Mouse (Mus musculus) liver, embryonic 11.5 days (tissue): ENCODE results near the gene Map2k3. TPM values are rescaled to one million over a fixed set of nuclear protein-coding genes. Genes with fewer than 3 reads are reported as not detected.
A peak's percentile ranks its signal among the peaks of the same experiment; 100 is the strongest.

Experiments used
- ATAC-seq: fragments of 200-750 bp; cut with Nextera tagmentation; replicated peaks from 2 replicates; pipeline ENCODE4 v1.8.0; 2017; ENCODE audit warnings: moderate number of reproducible peaks, mild to moderate bottlenecking, moderate TSS enrichment, moderate library complexity; ENCODE audit not compliant: low FRiP score
- DNase-seq: peaks from one replicate; pipeline ENCODE4 v3.0.0-alpha.2; 2017; ENCODE audit warnings: low spot score
- H3K27ac ChIP-seq: fragments of 300-500 bp; sonication (generic); 2 replicates; pipeline ENCODE4 v1.5.1; 2014; ENCODE audit warnings: mild to moderate bottlenecking, low read depth, low read length, control low read depth
- H3K27me3 ChIP-seq: fragments of 300-500 bp; sonication (generic); replicated peaks from 2 replicates; pipeline ENCODE4 v1.6.1; 2014; ENCODE audit warnings: low read length, mixed read lengths; ENCODE audit not compliant: control insufficient read depth, insufficient read depth
- H3K36me3 ChIP-seq: fragments of 300-500 bp; sonication (generic); 2 replicates; pipeline ENCODE4 v1.6.1; 2014; ENCODE audit warnings: mild to moderate bottlenecking, low read length, moderate library complexity, mixed read lengths; ENCODE audit not compliant: control insufficient read depth, insufficient read depth
- H3K4me1 ChIP-seq: fragments of 300-500 bp; sonication (generic); replicated peaks from 2 replicates; pipeline ENCODE4 v1.6.1; 2014; ENCODE audit warnings: low read length, mixed read lengths; ENCODE audit not compliant: control insufficient read depth, insufficient read depth
- H3K4me2 ChIP-seq: fragments of 300-500 bp; sonication (generic); 2 replicates; pipeline ENCODE4 v1.6.1; 2014; ENCODE audit warnings: mild to moderate bottlenecking, control low read depth, moderate library complexity
- H3K4me3 ChIP-seq: fragments of 300-500 bp; sonication (generic); 2 replicates; pipeline ENCODE4 v1.5.1; 2014; ENCODE audit warnings: low read depth, low read length, control low read depth
- H3K9ac ChIP-seq: fragments of 300-500 bp; sonication (generic); 2 replicates; pipeline ENCODE4 v1.6.1; 2014; ENCODE audit warnings: low read depth, low read length, control low read depth
- H3K9me3 ChIP-seq: fragments of 300-500 bp; sonication (generic); 2 replicates; pipeline ENCODE4 v1.6.1; 2016; ENCODE audit warnings: low read length, inconsistent platforms, mixed read lengths; ENCODE audit not compliant: control insufficient read depth
- WGBS: fragments of 180-500 bp; shearing (Covaris S2); extraction: QIAGEN DNeasy Blood & Tissue Kit; methylation state at CpG from one replicate; pipeline ENCODE4 v1.1.7; 2014; 5-methylcytosine and 5-hydroxymethylcytosine counted together
- polyA plus RNA-seq: library from polyadenylated mRNA; unstranded; fragments of >200 nt; fragmentation: Nextera tagmentation; extraction: Ambion mirVana; gene quantifications from 2 replicates; pipeline ENCODE4 v1.2.1, GENCODE M21; 2014

Map2k3 gene
- polyA plus RNA-seq, 1 experiment from 2014 or later, result 136 TPM

DNA sequence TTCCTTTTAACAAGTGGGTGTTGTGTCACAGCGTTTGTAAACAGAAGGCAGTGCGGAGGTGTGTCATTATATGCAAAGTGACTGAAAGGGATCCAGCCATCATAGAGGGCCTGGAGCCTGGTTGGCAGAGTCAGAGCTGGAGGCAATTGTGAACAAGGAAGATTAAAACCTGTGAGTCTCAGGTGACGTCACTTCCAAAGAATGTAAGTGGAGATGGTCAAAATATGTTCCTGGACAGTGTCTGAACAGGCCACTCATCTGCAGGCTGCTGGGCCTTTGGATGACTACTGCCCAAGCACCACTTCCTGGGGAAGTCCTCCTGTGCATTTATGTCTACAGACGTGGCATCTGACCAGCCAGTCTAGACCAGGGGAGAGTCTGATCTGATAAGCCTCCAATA, 16.6 kb upstream of the Map2k3 start:
- H3K9me3 ChIP-seq, result no peaks in the 10 kb centered on the region
- H3K4me2 ChIP-seq, result no peak overlapping the region
- H3K4me3 ChIP-seq, result no peak overlapping the region
- ATAC-seq, result no peak
- no peak for DNase-seq
- H3K4me1 ChIP-seq, result peaks cover 13% of the 10 kb centered on the region
- H3K27me3 ChIP-seq, result no peaks in the 10 kb centered on the region
- WGBS, result 64% methylated on average over 4 of the region's 4 CpGs
- H3K27ac ChIP-seq, result no peak overlapping the region
- no peaks in the 10 kb centered on the region for H3K36me3 ChIP-seq
- H3K9ac ChIP-seq, result no peak overlapping the region

DNA sequence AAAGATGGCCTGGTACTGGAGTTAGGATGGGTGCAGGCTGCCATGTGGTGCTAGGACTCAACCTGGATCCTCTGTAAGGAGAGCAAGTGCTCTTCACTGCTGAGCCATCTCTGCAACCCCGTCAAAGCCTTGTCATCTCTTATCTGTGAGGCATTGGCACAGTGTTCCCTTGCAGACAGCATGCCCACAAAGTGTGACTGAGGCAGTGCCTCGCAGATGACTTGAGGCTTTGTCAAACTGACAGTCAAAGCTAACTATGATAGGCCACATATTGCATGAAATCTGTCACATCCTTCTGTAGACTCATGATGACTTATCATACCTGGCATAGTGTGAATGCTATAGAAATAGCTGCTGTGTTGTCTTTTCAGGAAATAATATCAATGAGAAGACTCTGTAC, 11.8 kb upstream of the Map2k3 start:
- Histone ChIP-seq H3K27ac (no peak overlapping the region), H3K9ac (no peak overlapping the region), H3K4me2 (no peak overlapping the region), H3K4me1 (peaks cover 22% of the 10 kb centered on the region), H3K27me3 (no peaks in the 10 kb centered on the region), H3K36me3 (peaks cover 3% of the 10 kb centered on the region; the same call in 1 of the 2 replicates), H3K9me3 (no peaks in the 10 kb centered on the region), H3K4me3 (no peak overlapping the region)
- WGBS, result 59% methylated on average over 2 of the region's 2 CpGs
- ATAC-seq (no peak), DNase-seq (no peak)

DNA sequence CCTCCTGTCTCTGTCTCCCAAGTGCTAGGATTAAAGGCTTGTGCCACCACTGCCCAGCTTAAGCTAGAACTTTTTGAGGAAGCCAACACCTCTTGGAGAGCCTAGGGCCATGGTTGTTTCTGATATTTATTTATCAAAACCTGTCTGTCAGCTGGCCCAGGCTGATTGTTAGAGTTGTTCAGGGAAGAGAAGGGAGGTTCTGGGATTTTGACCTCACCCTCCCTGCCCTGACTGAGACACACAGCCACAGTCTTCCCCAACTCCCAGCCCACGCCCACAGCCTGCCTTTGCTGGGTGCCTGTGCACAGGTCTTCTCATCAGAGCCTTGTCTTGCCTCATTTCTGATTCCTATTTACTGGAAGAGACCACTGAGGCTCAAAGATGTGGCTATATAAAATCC, 9.6 kb upstream of the Map2k3 start:
- Histone ChIP-seq H3K4me1 (peaks cover 34% of the 10 kb centered on the region), H3K36me3 (peaks cover 3% of the 10 kb centered on the region; the same call in 1 of the 2 replicates), H3K4me2 (0 out of 2 replicates have a peak overlapping the region, but pooled peaks have one; percentile 1), H3K27ac (no peak overlapping the region), H3K9me3 (no peaks in the 10 kb centered on the region), H3K9ac (no peak overlapping the region; the same call in 1 of the 2 replicates), H3K27me3 (no peaks in the 10 kb centered on the region), H3K4me3 (no peak overlapping the region)
- 60% methylated on average over 1 of the region's 1 CpGs for WGBS
- ATAC-seq, result peak; percentile 61
- no peak for DNase-seq

DNA sequence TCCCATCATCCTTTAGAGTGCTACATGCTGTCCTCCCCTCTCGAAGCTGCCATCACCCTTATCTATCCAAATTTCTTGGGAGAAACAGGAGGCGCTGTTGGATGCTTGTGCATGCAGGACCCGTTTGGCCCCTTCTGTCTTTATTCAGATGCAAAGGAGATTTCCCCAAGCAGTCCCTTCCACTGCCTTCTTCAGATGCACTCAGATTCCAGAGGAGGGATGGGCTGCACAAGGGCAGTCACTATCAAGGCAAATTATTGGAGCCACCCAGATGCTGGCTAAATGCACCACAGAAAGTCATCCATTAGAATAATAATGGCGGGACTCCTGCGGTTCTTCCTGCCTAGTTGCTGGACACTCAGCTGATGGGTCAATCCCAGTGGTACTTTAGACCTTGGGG, 8.9 kb upstream of the Map2k3 start:
- no peak for ATAC-seq
- peaks cover 3% of the 10 kb centered on the region; the same call in 1 of the 2 replicates for H3K36me3 ChIP-seq
- 77% methylated on average over 5 of the region's 5 CpGs for WGBS
- H3K9ac ChIP-seq, result no peak overlapping the region
- peaks cover 38% of the 10 kb centered on the region for H3K4me1 ChIP-seq
- no peaks in the 10 kb centered on the region for H3K27me3 ChIP-seq
- no peak overlapping the region for H3K27ac ChIP-seq
- DNase-seq, result no peak
- no peak overlapping the region for H3K4me3 ChIP-seq
- H3K9me3 ChIP-seq, result no peaks in the 10 kb centered on the region
- no peak overlapping the region for H3K4me2 ChIP-seq

DNA sequence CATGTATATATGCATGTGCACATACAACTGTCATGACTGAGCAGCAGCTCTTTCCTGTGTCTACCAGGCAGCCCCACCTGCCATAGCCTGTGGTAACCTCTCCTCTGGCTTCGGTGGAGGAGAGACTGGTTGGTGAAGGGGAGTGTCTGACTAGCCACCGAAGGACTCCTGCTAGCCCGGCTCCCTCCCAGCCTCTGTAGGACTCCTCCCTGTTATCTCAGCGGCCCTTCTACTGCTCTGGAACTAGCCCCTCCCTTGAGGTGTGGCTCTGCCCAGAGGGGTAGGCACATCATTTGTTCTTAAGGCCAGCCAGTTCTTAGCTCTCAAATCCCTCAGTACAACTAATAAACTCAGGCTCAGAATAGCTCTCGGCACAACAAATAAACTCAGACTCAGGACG, 7.3 kb upstream of the Map2k3 start:
- Histone ChIP-seq H3K27me3 (no peaks in the 10 kb centered on the region), H3K4me3 (no peak overlapping the region), H3K36me3 (peaks cover 3% of the 10 kb centered on the region; the same call in 1 of the 2 replicates), H3K4me1 (peaks cover 38% of the 10 kb centered on the region), H3K9me3 (no peaks in the 10 kb centered on the region), H3K9ac (peak overlapping the region; percentile 34; the same call in 1 of the 2 replicates), H3K4me2 (peak overlapping the region; percentile 42), H3K27ac (peak overlapping the region; percentile 54)
- WGBS, result 40% methylated on average over 6 of the region's 6 CpGs
- DNase-seq (no peak), ATAC-seq (peak; percentile 94)

DNA sequence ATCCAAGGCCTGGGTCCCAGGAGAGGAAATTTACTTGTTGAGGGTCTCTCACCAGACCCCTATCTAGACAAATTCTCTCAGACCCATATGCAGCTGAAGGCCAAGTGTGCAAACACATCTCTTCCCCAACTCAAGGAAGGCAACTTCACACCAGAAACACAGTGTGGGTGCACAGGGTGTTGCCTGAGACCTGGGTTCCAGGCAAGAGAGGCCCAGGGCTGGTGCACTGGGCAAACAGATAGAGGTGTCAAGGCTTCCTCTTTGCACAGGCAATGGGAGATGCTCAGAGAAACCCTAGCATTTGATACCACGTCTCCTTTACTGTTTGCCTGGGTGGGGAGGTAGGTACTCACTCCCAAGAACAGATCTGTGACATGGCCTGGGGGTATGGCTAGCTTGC, 6.9 kb upstream of the Map2k3 start:
- Histone ChIP-seq H3K4me2 (peak overlapping the region; percentile 42), H3K27ac (peak overlapping the region; percentile 54), H3K36me3 (peaks cover 3% of the 10 kb centered on the region; the same call in 1 of the 2 replicates), H3K9ac (peak overlapping the region; percentile 34; the same call in 1 of the 2 replicates), H3K27me3 (no peaks in the 10 kb centered on the region), H3K9me3 (no peaks in the 10 kb centered on the region), H3K4me3 (no peak overlapping the region), H3K4me1 (peaks cover 38% of the 10 kb centered on the region)
- no peak for DNase-seq
- ATAC-seq, result peak; percentile 48
- WGBS, result 68% methylated on average over 1 of the region's 1 CpGs

DNA sequence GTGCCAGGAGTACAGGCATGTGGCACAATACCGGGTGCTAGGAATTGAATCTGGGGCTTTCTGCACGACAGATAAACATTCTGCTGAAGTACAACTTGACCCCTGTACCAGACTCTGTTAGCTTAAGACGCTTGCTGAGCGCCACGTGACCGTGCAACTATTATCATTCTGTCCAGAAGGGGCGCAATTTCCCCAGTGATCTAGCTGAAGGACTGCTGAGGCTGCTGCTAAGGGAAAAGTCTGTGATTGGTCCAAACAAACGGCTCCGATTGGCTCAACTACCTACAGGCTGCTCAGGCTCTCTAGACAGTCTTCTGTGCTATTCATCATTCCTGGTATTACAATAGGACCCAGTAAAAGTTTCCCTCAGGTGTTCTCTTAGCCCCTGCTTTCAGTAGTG, 4.6 kb upstream of the Map2k3 start:
- Histone ChIP-seq H3K4me3 (peak overlapping the region; percentile 7; the same call in 1 of the 2 replicates), H3K4me2 (peak overlapping the region; percentile 50), H3K27me3 (no peaks in the 10 kb centered on the region), H3K36me3 (no peaks in the 10 kb centered on the region; the same call in 1 of the 2 replicates), H3K27ac (peak overlapping the region; percentile 8; the same call in 1 of the 2 replicates), H3K9me3 (no peaks in the 10 kb centered on the region), H3K9ac (peak overlapping the region; percentile 50; the same call in 1 of the 2 replicates), H3K4me1 (peaks cover 43% of the 10 kb centered on the region)
- ATAC-seq (peak; percentile 59), DNase-seq (peak; percentile 80)
- under 1% methylated on average over 9 of the region's 9 CpGs for WGBS

DNA sequence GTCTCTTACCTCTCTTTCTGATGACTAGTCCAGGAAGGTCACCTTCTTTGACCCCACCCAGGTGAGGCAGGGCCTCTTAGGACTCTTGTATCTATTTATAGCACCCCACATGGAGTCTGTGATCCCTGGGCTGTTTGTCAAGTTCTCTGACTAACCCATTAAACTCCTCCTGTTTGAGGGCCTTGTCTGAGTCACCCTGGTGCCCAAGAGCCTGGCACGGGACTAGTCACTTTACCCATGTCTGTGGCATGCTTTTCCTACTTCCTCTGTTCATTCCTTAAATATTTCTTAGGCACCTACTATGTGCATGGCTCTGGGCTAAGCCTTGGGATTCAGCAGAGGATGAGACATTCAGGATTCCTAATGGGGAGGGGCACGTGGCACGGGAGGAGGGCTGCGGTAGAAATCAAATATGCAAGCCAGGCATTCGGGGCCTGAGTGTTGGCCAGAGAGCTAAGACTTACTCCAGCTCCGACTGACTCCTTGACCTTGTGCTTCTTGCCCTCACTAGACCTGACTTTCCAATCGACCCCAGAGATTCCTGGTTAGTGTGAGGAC, 1.0 kb upstream of the Map2k3 start:
- no peak for ATAC-seq
- H3K27ac ChIP-seq, result no peak overlapping the region
- WGBS, result 25% methylated on average over 7 of the region's 7 CpGs

DNA sequence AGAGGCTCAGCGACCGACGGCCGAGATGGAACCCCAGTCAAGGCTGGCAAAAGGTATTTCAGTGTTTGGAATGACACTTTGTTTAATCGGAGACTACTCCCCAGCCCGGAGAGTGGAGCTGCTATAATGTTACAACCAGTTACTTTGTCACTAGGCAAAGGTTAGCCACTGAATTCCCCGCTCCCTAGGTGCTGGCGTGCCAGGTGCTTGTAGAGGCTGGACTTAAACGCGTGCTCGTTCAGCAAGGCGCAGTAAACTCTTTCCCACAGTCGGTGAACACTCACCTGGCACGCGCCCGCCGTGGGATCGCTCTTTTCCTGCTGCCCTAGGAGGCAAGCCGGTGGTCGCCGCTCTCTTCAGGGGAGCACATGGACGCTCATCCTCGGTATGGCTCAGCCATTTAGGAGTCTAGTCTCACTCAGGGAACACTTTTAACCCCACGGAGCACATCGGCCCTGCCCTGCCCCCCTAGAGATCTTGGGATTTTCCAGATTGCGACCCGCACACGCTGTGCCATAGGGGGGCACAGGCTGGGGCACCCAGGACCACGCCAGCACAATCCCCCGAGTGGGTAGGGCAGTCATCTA, 458 bp upstream of the Map2k3 start:
- peak overlapping the region; percentile 77 for H3K4me2 ChIP-seq
- peaks cover 2% of the 10 kb centered on the region; the same call in 1 of the 2 replicates for H3K36me3 ChIP-seq
- H3K9ac ChIP-seq, result peak overlapping the region; percentile 68
- peak overlapping the region; percentile 77 for H3K4me3 ChIP-seq
- H3K27ac ChIP-seq, result no peak overlapping the region
- no peak for DNase-seq
- no peak; the same call in 1 of the 2 replicates for ATAC-seq
- peaks cover 56% of the 10 kb centered on the region for H3K4me1 ChIP-seq
- H3K27me3 ChIP-seq, result no peaks in the 10 kb centered on the region
- no peaks in the 10 kb centered on the region for H3K9me3 ChIP-seq
- 3% methylated on average over 30 of the region's 30 CpGs for WGBS

More for the DNA sequence above, 1.0 kb upstream of the Map2k3 start:
- Histone ChIP-seq H3K27me3 (no peaks in the 10 kb centered on the region), H3K9ac (peak overlapping the region; percentile 68), H3K4me2 (peak overlapping the region; percentile 77), H3K36me3 (peaks cover 2% of the 10 kb centered on the region), H3K4me3 (peak overlapping the region; percentile 77), H3K4me1 (peaks cover 50% of the 10 kb centered on the region), H3K9me3 (no peaks in the 10 kb centered on the region)
- DNase-seq, result no peak
